Mouse (Mus musculus): ENCODE data around the gene Ppm1h.

Ppm1h gene

GRCm38 (mm10) chr10:122705457-122705856 lies 26.9 kb downstream of the Ppm1h start:
- no peak for DNase-seq

GRCm38 (mm10) chr10:122711381-122711811 lies 32.8 kb downstream of the Ppm1h start:
- DNase-seq: no peak

- DNase-seq: no peak
These were observed 33.7 kb downstream of the Ppm1h start for GRCm38 (mm10) chr10:122712307-122712706.

DNA sequence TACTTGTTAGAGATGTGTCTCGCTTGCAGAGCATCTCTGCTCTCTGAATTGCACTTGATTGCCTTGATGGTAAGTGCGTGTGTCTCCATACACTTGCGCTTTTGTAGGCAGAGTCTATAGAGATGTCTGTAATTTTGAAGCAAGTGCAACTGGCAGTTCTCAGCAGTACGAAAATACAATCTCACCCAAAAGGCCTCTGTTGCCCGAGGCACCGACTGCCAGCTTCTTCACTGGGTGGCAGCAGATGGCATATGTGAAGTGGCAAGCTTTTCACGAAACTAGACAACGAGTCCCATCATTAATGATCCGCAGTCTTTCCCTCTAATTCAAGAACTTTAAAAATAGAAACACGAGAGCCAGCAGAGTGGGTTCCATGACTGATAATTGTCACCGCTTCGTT lies 37.3 kb downstream of the Ppm1h start:
- DNase-seq: peak; percentile 77

- no peak for DNase-seq
These were observed 37.7 kb downstream of the Ppm1h start for GRCm38 (mm10) chr10:122716286-122716685.

DNA sequence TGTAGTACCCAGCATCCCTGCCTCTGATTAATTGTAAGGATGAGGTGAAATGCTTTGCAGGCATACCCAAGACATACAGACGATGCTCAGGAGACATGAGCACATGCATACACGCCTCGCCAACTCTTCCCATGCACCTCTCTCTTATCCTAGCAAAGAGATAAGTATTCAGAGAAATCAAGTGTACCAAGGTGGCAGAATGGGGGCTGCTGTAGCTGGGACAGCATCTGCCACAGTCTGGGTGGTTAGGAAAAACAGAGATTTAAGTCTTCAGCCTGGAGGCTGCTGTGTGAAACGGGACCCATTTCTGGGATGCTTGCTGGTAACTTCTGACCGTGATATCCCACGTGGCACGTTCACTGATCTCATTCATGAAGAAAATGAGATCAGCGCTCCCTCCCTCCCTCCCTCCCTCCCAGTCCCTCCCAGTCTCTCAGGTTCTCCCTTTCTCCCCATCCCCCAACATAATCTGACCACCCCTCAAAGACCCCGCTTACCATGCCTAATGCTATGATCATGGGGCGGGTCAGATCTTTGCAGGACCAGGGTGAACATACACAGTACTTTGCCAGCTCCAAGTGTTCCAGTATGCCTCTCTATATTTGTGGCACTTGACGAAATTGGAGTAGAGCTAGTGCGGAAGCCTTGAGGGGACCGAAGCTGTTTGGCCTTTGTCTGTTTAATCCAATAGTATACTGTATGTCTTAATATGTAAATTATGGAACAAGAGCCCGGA lies 38.3 kb downstream of the Ppm1h start:
- no peak for DNase-seq

GRCm38 (mm10) chr10:122717754-122718415 lies 39.3 kb downstream of the Ppm1h start:
- DNase-seq: peak; percentile 53

- no peak for DNase-seq
These were observed 40.4 kb downstream of the Ppm1h start for GRCm38 (mm10) chr10:122718951-122719350.

- DNase-seq: no peak
These were observed 43.5 kb downstream of the Ppm1h start for GRCm38 (mm10) chr10:122722111-122722510.

- DNase-seq: no peak
These were observed 46.1 kb downstream of the Ppm1h start for GRCm38 (mm10) chr10:122724692-122725091.

GRCm38 (mm10) chr10:122727228-122727627 lies 48.7 kb downstream of the Ppm1h start:
- DNase-seq: no peak

DNA sequence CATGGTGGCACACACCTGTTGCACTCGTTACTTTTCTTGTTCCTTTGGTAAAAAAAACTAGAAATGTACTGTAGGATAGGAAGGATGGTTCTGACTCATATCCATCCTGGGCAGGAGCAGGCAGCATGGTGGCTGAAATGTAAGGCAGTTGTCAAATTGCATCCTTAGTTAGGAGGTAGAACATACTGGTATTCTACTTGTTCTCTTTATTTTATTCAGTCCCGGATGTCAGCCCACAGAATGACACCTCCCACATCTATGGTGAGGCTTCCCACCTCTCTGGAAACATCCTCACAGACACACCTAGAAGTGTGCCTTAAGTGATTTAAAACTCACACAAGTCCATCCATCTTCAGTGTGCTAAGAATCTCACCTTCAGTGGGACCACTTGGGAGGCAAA lies 49.6 kb downstream of the Ppm1h start:
- no peak for DNase-seq

GRCm38 (mm10) chr10:122732146-122732545 lies 53.6 kb downstream of the Ppm1h start:
- DNase-seq: no peak

DNA sequence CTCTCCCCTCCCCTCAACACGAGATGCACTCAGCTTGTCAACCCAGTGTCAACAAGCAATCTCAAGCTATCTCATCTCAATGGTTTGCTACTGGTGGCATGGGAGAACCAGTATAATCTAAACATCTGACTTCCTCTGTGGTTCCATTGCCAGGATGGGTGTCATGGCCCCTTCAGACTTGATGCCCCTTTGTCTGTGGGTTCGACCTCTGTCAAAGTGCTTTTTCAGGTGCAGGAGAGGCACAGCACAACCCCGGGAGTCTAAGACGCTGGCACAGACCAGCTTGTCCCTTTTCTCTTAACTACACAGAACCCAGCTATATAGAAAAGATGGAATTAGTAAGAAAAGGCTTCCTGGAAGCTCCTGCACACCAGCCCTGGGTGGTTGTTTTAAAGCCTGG lies 56.0 kb downstream of the Ppm1h start:
- no peak for DNase-seq

DNA sequence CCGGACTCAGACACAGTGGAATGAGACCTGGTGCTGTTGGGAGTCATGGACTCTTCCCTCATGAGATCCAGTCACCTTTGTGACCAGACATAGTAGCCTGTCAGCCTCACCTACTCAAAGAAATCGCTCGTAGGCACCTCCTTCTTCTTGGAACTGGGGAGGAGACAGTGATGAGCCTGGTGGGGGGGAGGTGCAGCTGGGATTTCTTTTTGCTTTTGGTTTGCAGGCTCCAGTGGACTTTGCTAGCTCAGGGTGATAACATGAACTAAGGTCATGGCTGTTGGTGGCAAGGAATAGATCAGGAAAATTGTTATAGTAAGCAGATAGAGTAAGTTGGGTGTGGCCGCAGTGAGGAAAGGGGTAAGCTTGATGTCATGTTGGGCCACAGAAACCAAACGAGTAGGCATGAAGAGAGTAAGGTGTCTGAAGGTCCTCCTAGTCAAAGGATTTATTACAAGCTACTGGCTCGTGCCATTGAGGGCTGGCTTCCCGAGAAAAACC lies 56.8 kb downstream of the Ppm1h start:
- no peak for DNase-seq

DNA sequence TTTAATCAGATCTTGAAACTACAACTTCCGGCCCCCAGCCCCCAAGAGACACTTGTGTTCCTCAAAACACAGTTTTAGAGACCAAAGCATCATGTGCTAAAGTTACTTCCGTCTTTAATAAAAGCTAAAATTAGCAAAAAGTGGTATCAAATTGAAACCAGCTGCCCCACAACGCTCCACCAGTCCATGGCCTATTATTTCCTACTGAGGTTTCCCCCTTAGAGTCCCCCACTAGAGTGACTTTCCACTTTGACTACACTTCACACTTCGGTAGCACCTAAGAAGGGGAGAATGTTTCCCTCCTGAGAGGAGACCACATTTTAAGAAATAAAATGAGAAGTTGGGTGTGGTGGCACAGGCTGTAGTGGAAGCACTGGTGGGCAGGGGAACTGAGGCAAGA lies 58.3 kb downstream of the Ppm1h start:
- DNase-seq: no peak

GRCm38 (mm10) chr10:122738526-122738925 lies 60.0 kb downstream of the Ppm1h start:
- no peak for DNase-seq

DNA sequence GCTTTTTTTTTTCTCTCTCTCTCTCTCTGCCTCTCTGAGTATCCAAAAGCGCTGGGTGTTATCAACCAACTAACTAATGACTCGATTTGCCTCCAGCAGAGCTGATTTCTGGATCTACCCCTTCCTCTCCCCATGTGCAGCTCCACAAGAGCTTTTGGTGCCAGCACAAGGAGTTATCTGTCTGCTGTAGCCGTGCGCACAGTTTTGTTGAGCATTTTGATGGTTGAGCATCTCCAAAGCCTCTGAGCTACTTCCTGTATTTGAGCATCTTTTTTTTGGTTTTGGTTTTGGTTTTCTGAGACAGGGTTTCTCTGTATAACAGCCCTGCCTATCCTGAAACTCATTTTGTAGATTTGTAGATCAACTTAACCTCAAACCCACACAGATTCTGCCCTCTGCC lies 60.5 kb downstream of the Ppm1h start:
- DNase-seq: no peak

GRCm38 (mm10) chr10:122740117-122740516 lies 61.6 kb downstream of the Ppm1h start:
- no peak for DNase-seq

DNA sequence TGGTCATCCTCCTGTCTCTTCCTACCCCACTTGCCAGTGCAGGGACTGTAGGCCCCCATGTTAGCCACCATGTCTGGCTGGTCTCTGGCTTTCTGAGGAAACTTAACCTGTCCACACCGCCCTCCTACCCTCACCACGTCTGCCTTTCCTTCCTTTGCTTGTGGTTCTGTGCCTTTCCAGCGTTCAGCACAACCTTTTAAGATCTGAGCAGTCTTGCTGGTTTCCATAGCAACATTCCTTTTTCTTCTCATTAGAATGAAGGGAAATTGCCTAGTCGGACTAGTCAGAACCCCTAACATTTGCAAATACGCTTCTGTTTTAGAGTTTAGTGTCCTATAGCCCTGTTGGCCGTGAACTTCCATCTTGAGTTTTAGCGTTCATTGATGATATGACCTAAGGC lies 62.6 kb downstream of the Ppm1h start:
- no peak for DNase-seq

GRCm38 (mm10) chr10:122742136-122742535 lies 63.6 kb downstream of the Ppm1h start:
- DNase-seq: no peak

- DNase-seq: no peak
These were observed 64.8 kb downstream of the Ppm1h start for GRCm38 (mm10) chr10:122743361-122743760.

GRCm38 (mm10) chr10:122744970-122745369 lies 66.4 kb downstream of the Ppm1h start:
- no peak for DNase-seq

DNA sequence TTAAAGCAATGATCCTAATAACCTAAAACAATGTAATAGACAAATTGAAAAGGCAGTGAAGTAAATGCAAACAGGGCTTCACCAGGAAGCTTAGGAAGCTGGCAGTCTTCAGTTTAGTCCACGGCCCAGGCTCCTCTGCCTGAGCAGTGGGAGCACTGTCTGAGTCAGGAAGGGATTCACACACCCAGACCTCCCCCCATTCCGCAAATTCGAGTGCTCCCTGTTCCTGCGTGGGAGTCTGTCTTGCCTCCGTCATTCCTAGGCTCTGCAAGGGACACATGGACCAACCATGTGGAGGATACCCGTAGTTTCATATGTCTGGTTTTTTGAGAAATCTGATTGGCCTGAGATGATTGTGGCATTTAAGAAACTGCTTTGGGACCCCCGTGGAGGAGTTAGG lies 67.6 kb downstream of the Ppm1h start:
- no peak for DNase-seq
